Mouse (Mus musculus): ENCODE measurements around the gene Slc22a30. TPM values are rescaled to one million over a fixed set of nuclear protein-coding genes. Genes with fewer than 3 reads are reported as not detected.
A peak's percentile ranks its signal among the peaks of the same experiment; 100 is the strongest.
"Not testable (repeated sequence)": the region's sequence is repeated elsewhere in the genome, so short reads cannot be mapped to it uniquely, and the experiment has no call there.

Slc22a30 gene
- polyA plus RNA-seq (2015; fragmentation: Nextera tagmentation; extraction: Ambion mirVana): 2.2 and 2.3 TPM in 2 replicates

GRCm38 (mm10) chr19:8405011-8405410 lies at the start of gene Slc22a30:
Gene Slc22a30, minus strand, starts transcription at chr19:8405111.
- H3K27me3 ChIP-seq: not testable (repeated sequence)
- WGBS: 83% methylated on average over 1 of the region's 2 CpGs

GRCm38 (mm10) chr19:8448321-8448720 lies 43.4 kb upstream of the Slc22a30 start:
- no peak overlapping the region for H3K9ac ChIP-seq
- H3K27me3 ChIP-seq: no peaks in the 10 kb centered on the region
- H3K4me3 ChIP-seq (replicated peaks): no peak overlapping the region
- H3K4me2 ChIP-seq: no peak overlapping the region
- WGBS: 67% methylated on average over 2 of the region's 2 CpGs
- no peak for ATAC-seq (replicated peaks; ENCODE audit: low FRiP score)
- H3K9me3 ChIP-seq (replicated peaks): no peaks in the 10 kb centered on the region
- no peaks in the 10 kb centered on the region for H3K4me1 ChIP-seq
- no peak overlapping the region for H3K27ac ChIP-seq
- no peaks in the 10 kb centered on the region for H3K36me3 ChIP-seq

More at GRCm38 (mm10) chr19:8405011-8405410, at the start of gene Slc22a30:
- H3K9ac ChIP-seq; H3K4me1 ChIP-seq; H3K36me3 ChIP-seq; ATAC-seq (replicated peaks; ENCODE audit: low FRiP score); H3K4me2 ChIP-seq; H3K9me3 ChIP-seq (replicated peaks); H3K27ac ChIP-seq; H3K4me3 ChIP-seq (replicated peaks): not testable (repeated sequence)

- Histone ChIP-seq H3K27ac (no peak overlapping the region), H3K4me3 (replicated peaks) (no peak overlapping the region), H3K27me3 (no peaks in the 10 kb centered on the region), H3K4me2 (no peak overlapping the region), H3K36me3 (no peaks in the 10 kb centered on the region), H3K4me1 (no peaks in the 10 kb centered on the region), H3K9ac (no peak overlapping the region), H3K9me3 (replicated peaks) (no peaks in the 10 kb centered on the region)
- WGBS: 83% methylated on average over 1 of the region's 1 CpGs
- ATAC-seq (replicated peaks; ENCODE audit: low FRiP score): no peak
These were observed 42.6 kb upstream of the Slc22a30 start for GRCm38 (mm10) chr19:8447516-8447915.

- no peak overlapping the region for H3K4me3 ChIP-seq (replicated peaks)
- no peaks in the 10 kb centered on the region for H3K27me3 ChIP-seq
- no peaks in the 10 kb centered on the region for H3K36me3 ChIP-seq
- H3K9me3 ChIP-seq (replicated peaks): no peaks in the 10 kb centered on the region
- H3K27ac ChIP-seq: no peak overlapping the region
- ATAC-seq (replicated peaks; ENCODE audit: low FRiP score): no peak
- 88% methylated on average over 5 of the region's 5 CpGs for WGBS
- no peaks in the 10 kb centered on the region for H3K4me1 ChIP-seq
- H3K4me2 ChIP-seq: no peak overlapping the region
- no peak overlapping the region for H3K9ac ChIP-seq
These were observed 26.2 kb upstream of the Slc22a30 start for GRCm38 (mm10) chr19:8431051-8431662.

GRCm38 (mm10) chr19:8407290-8408021 lies 2.5 kb upstream of the Slc22a30 start:
- H3K9me3 ChIP-seq (replicated peaks); H3K27ac ChIP-seq; H3K4me1 ChIP-seq; H3K27me3 ChIP-seq; H3K9ac ChIP-seq; H3K36me3 ChIP-seq: not testable (repeated sequence)
- ATAC-seq (replicated peaks; ENCODE audit: low FRiP score): peak; percentile 87
- Histone ChIP-seq H3K4me3 (replicated peaks) (peak overlapping the region; percentile 25), H3K4me2 (peak overlapping the region; percentile 48)
- 25% methylated on average over 14 of the region's 14 CpGs for WGBS

Other genes starting within 250 kb of the Slc22a30 start
- 0.62 and 0.73 TPM in 2 replicates for gene Slc22a29, start 186.2 kb downstream of the Slc22a30 start, polyA plus RNA-seq (2015; fragmentation: Nextera tagmentation; extraction: Ambion mirVana)
- 6.8 and 8.3 TPM in 2 replicates for gene Slc22a8, start 186.1 kb upstream of the Slc22a30 start, polyA plus RNA-seq (2015; fragmentation: Nextera tagmentation; extraction: Ambion mirVana)
- 21.6 and 26.5 TPM in 2 replicates for gene Slc22a6, start 212.9 kb upstream of the Slc22a30 start, polyA plus RNA-seq (2015; fragmentation: Nextera tagmentation; extraction: Ambion mirVana)